Mouse (Mus musculus): ENCODE measurements around the gene Loxl3.

GRCm38 (mm10) chr6:83005444-83006011 lies 28.4 kb upstream of the Loxl3 start:
- TF ChIP-seq POLR2A (IDR thresholded peaks at IDR 0.05; ENCODE audit: control insufficient read depth, extremely low read depth, insufficient read depth, low read length, poor library complexity) (no peak), CTCF (IDR thresholded peaks at IDR 0.05; ENCODE audit: borderline replicate concordance, control insufficient read depth, extremely low read depth, insufficient read depth, low read length, poor library complexity) (no peak)
